Mouse (Mus musculus) thymus, adult 2 months (tissue): Measurements from ENCODE around the gene Nid1.
"Not testable (repeated sequence)": the region's sequence is repeated elsewhere in the genome, so short reads cannot be mapped to it uniquely, and the experiment has no call there.

Experiments
- CTCF ChIP-seq: fragments of 200-500 bp; IDR thresholded peaks from 2 replicates; pipeline ENCODE4 v1.5.1; 2012; ENCODE audit warnings: mild to moderate bottlenecking, control low read depth, low read length, moderate library complexity, borderline replicate concordance; ENCODE audit not compliant: control insufficient read depth, poor library complexity, insufficient read depth; ENCODE audit errors: extremely low read depth
- POLR2A ChIP-seq: fragments of 200-500 bp; IDR thresholded peaks from 2 replicates; pipeline ENCODE4 v1.6.1; 2012; ENCODE audit warnings: mild to moderate bottlenecking, low read length, control low read depth, moderate library complexity; ENCODE audit not compliant: control insufficient read depth, poor library complexity, insufficient read depth; ENCODE audit errors: extremely low read depth

GRCm38 (mm10) chr13:13437460-13438015, at the start of gene Nid1:
- not testable (repeated sequence) for TF ChIP-seq POLR2A, CTCF
